Mouse (Mus musculus) thymus, postnatal 10 days (tissue): ENCODE results near the gene Commd1.

Source experiments
- DNase-seq, 2 experiments: peaks; one replicate each; pipeline ENCODE4 v3.0.0; 2021; ENCODE audit warnings: low spot score in 2 of 2

Gene Commd1

GRCm38 (mm10) chr11:22990393-22991126 lies 8.4 kb upstream of the Commd1 start, which contains the start of gene Cct4:
Cct4 (plus strand) TSS chr11:22990519.
- peak; percentile 79 to 83 for DNase-seq

GRCm38 (mm10) chr11:22989786-22990185 lies 7.6 kb upstream of the Commd1 start:
- DNase-seq: no peak

GRCm38 (mm10) chr11:22987357-22987756 lies 5.2 kb upstream of the Commd1 start:
- DNase-seq: peak in 1 of 2 experiments; percentile 75

- no peak for DNase-seq
These were observed 3.3 kb upstream of the Commd1 start for GRCm38 (mm10) chr11:22985510-22985909.

GRCm38 (mm10) chr11:22982846-22983245 lies 664 bp upstream of the Commd1 start:
- DNase-seq: no peak

GRCm38 (mm10) chr11:22981543-22981950 lies 635 bp downstream of the Commd1 start:
- DNase-seq: peak in 1 of 2 experiments; percentile 12

- DNase-seq: no peak
These were observed 1.1 kb downstream of the Commd1 start for GRCm38 (mm10) chr11:22981041-22981440.

GRCm38 (mm10) chr11:22979221-22979620 lies 3.0 kb downstream of the Commd1 start:
- DNase-seq: no peak

GRCm38 (mm10) chr11:22978711-22979110 lies 3.5 kb downstream of the Commd1 start:
- DNase-seq: no peak

- no peak for DNase-seq
These were observed 4.0 kb downstream of the Commd1 start for GRCm38 (mm10) chr11:22978215-22978614.

GRCm38 (mm10) chr11:22973599-22973998 lies 8.6 kb downstream of the Commd1 start:
- DNase-seq: no peak

- peak; percentile 66 to 68 for DNase-seq
These were observed 9.2 kb downstream of the Commd1 start for GRCm38 (mm10) chr11:22972746-22973526.

GRCm38 (mm10) chr11:22971835-22972709 lies 10.1 kb downstream of the Commd1 start, which contains the start of gene Zrsr1:
Zrsr1 (plus strand) TSS chr11:22972005.
- peak; percentile 45 to 53 for DNase-seq

GRCm38 (mm10) chr11:22970546-22970945 lies 11.6 kb downstream of the Commd1 start:
- no peak for DNase-seq

GRCm38 (mm10) chr11:22969486-22969885 lies 12.7 kb downstream of the Commd1 start:
- peak in 1 of 2 experiments; percentile 45 for DNase-seq

- DNase-seq: peak in 1 of 2 experiments; percentile 20
These were observed 16.7 kb downstream of the Commd1 start for GRCm38 (mm10) chr11:22965503-22965902.

- no peak for DNase-seq
These were observed 17.8 kb downstream of the Commd1 start for GRCm38 (mm10) chr11:22964401-22964800.

- no peak for DNase-seq
These were observed 20.1 kb downstream of the Commd1 start for GRCm38 (mm10) chr11:22962101-22962500.

- DNase-seq: no peak
These were observed 24.3 kb downstream of the Commd1 start for GRCm38 (mm10) chr11:22957791-22958374.

GRCm38 (mm10) chr11:22956830-22957229 lies 25.4 kb downstream of the Commd1 start:
- DNase-seq: peak; percentile 62 to 66

- no peak for DNase-seq
These were observed 25.8 kb downstream of the Commd1 start for GRCm38 (mm10) chr11:22956346-22956745.
